Mouse (Mus musculus): ENCODE measurements at regions not wholly inside any gene's neighbourhood (a gene's known extent, or its start where the extent isn't known, plus 50 kb on each side); places are given as distances from the start of the nearest gene placed in this dataset.
A peak's percentile ranks its signal among the peaks of the same experiment; 100 is the strongest.

GRCm38 (mm10) chr4:90860854-90861253 lies 539.7 kb downstream of the Elavl2 start:
- TF ChIP-seq ZNF384 (IDR thresholded peaks at IDR 0.05; ENCODE audit: low read depth, low read length) (no peak), MAFK (IDR thresholded peaks at IDR 0.05; ENCODE audit: insufficient read depth, low read depth, low read length) (no peak), HCFC1 (IDR thresholded peaks at IDR 0.05; ENCODE audit: borderline replicate concordance, insufficient read depth, low read length) (no peak), CHD2 (IDR thresholded peaks at IDR 0.05; ENCODE audit: low read depth, low read length) (no peak), ZC3H11A (IDR thresholded peaks at IDR 0.05; ENCODE audit: borderline replicate concordance, low read depth, low read length) (no peak)
- in situ Hi-C loops (cut with MboI; ENCODE audit: low sequenced_read_pairs in 2 of 2, unreplicated experiment in 2 of 2) = no loop called here
- Histone ChIP-seq H3K4me1 (ENCODE audit: control insufficient read depth in 2 of 2, insufficient read depth in 2 of 2, low read length in 2 of 2, poor library complexity in 1 of 2) (no peaks in the 10 kb centered on the region), H3K9me3 (ENCODE audit: control insufficient read depth, insufficient read depth, low read depth, low read length) (no peaks in the 10 kb centered on the region), H3K36me3 (ENCODE audit: control insufficient read depth, insufficient read depth, low read length, poor library complexity, severe bottlenecking) (no peaks in the 10 kb centered on the region), H3K27ac (ENCODE audit: insufficient read depth, low read depth, low read length, poor library complexity, severe bottlenecking) (no peak overlapping the region), H3K9ac (ENCODE audit: insufficient read depth, low read depth, low read length, poor library complexity, severe bottlenecking) (no peak overlapping the region), H3K4me3 (ENCODE audit: insufficient read depth in 1 of 2, low read depth in 1 of 2, low read length in 2 of 2, poor library complexity in 1 of 2, severe bottlenecking in 1 of 2) (no peak overlapping the region)
- peak; percentile 42 for DNase-seq (ENCODE audit: low read depth, low spot score)

GRCm38 (mm10) chr4:90839804-90840203 lies 560.8 kb downstream of the Elavl2 start:
- in situ Hi-C loops (cut with MboI; ENCODE audit: low sequenced_read_pairs in 2 of 2, unreplicated experiment in 2 of 2) = no loop called here

GRCm38 (mm10) chr4:90799078-90799477 lies 580.5 kb downstream of the Zfp352 start:
- DNase-seq (ENCODE audit: low read depth, low spot score) = no peak
- no peak overlapping the region for H3K27ac ChIP-seq (ENCODE audit: insufficient read depth, low read depth, low read length, poor library complexity, severe bottlenecking)
- no peaks in the 10 kb centered on the region for H3K4me1 ChIP-seq (ENCODE audit: control insufficient read depth in 2 of 2, insufficient read depth in 2 of 2, low read length in 2 of 2, poor library complexity in 1 of 2)
- H3K9me3 ChIP-seq (ENCODE audit: control insufficient read depth, insufficient read depth, low read depth, low read length) = no peaks in the 10 kb centered on the region
- no peak overlapping the region for H3K9ac ChIP-seq (ENCODE audit: insufficient read depth, low read depth, low read length, poor library complexity, severe bottlenecking)
- H3K4me3 ChIP-seq (ENCODE audit: insufficient read depth in 1 of 2, low read depth in 1 of 2, low read length in 2 of 2, poor library complexity in 1 of 2, severe bottlenecking in 1 of 2) = no peak overlapping the region
- H3K36me3 ChIP-seq (ENCODE audit: control insufficient read depth, insufficient read depth, low read length, poor library complexity, severe bottlenecking) = no peaks in the 10 kb centered on the region
- TF ChIP-seq ZC3H11A (IDR thresholded peaks at IDR 0.05; ENCODE audit: borderline replicate concordance, low read depth, low read length) = no peak
- TF ChIP-seq ZNF384 (IDR thresholded peaks at IDR 0.05; ENCODE audit: low read depth, low read length) = no peak
- TF ChIP-seq CHD2 (IDR thresholded peaks at IDR 0.05; ENCODE audit: low read depth, low read length) = no peak
- no peak for TF ChIP-seq HCFC1 (IDR thresholded peaks at IDR 0.05; ENCODE audit: borderline replicate concordance, insufficient read depth, low read length)
- no peak for TF ChIP-seq MAFK (IDR thresholded peaks at IDR 0.05; ENCODE audit: insufficient read depth, low read depth, low read length)
- in situ Hi-C loops (cut with MboI; ENCODE audit: low sequenced_read_pairs in 2 of 2, unreplicated experiment in 2 of 2) = no loop called here

More at GRCm38 (mm10) chr4:90839804-90840203, 560.8 kb downstream of the Elavl2 start:
- H3K4me1 ChIP-seq (ENCODE audit: control insufficient read depth in 2 of 2, insufficient read depth in 2 of 2, low read length in 2 of 2, poor library complexity in 1 of 2) = no peaks in the 10 kb centered on the region
- no peak overlapping the region for H3K27ac ChIP-seq (ENCODE audit: insufficient read depth, low read depth, low read length, poor library complexity, severe bottlenecking)
- TF ChIP-seq CHD2 (IDR thresholded peaks at IDR 0.05; ENCODE audit: low read depth, low read length) (no peak), HCFC1 (IDR thresholded peaks at IDR 0.05; ENCODE audit: borderline replicate concordance, insufficient read depth, low read length) (no peak), ZNF384 (IDR thresholded peaks at IDR 0.05; ENCODE audit: low read depth, low read length) (no peak), ZC3H11A (IDR thresholded peaks at IDR 0.05; ENCODE audit: borderline replicate concordance, low read depth, low read length) (no peak), MAFK (IDR thresholded peaks at IDR 0.05; ENCODE audit: insufficient read depth, low read depth, low read length) (no peak)
- DNase-seq (ENCODE audit: low read depth, low spot score) = no peak
- no peaks in the 10 kb centered on the region for H3K36me3 ChIP-seq (ENCODE audit: control insufficient read depth, insufficient read depth, low read length, poor library complexity, severe bottlenecking)
- no peak overlapping the region for H3K4me3 ChIP-seq (ENCODE audit: insufficient read depth in 1 of 2, low read depth in 1 of 2, low read length in 2 of 2, poor library complexity in 1 of 2, severe bottlenecking in 1 of 2)
- H3K9me3 ChIP-seq (ENCODE audit: control insufficient read depth, insufficient read depth, low read depth, low read length) = no peaks in the 10 kb centered on the region
- no peak overlapping the region for H3K9ac ChIP-seq (ENCODE audit: insufficient read depth, low read depth, low read length, poor library complexity, severe bottlenecking)

- in situ Hi-C loops (cut with MboI; ENCODE audit: low sequenced_read_pairs in 2 of 2, unreplicated experiment in 2 of 2) = no loop called here
Observed at GRCm38 (mm10) chr4:90798637-90799036, 580.0 kb downstream of the Zfp352 start.

GRCm38 (mm10) chr4:90797472-90797871 lies 578.9 kb downstream of the Zfp352 start:
- Histone ChIP-seq H3K9ac (ENCODE audit: insufficient read depth, low read depth, low read length, poor library complexity, severe bottlenecking) (no peak overlapping the region), H3K27ac (ENCODE audit: insufficient read depth, low read depth, low read length, poor library complexity, severe bottlenecking) (no peak overlapping the region), H3K4me1 (ENCODE audit: control insufficient read depth in 2 of 2, insufficient read depth in 2 of 2, low read length in 2 of 2, poor library complexity in 1 of 2) (no peaks in the 10 kb centered on the region), H3K4me3 (ENCODE audit: insufficient read depth in 1 of 2, low read depth in 1 of 2, low read length in 2 of 2, poor library complexity in 1 of 2, severe bottlenecking in 1 of 2) (no peak overlapping the region), H3K36me3 (ENCODE audit: control insufficient read depth, insufficient read depth, low read length, poor library complexity, severe bottlenecking) (no peaks in the 10 kb centered on the region), H3K9me3 (ENCODE audit: control insufficient read depth, insufficient read depth, low read depth, low read length) (no peaks in the 10 kb centered on the region)
- in situ Hi-C loops (cut with MboI; ENCODE audit: low sequenced_read_pairs in 2 of 2, unreplicated experiment in 2 of 2) = no loop called here
- DNase-seq (ENCODE audit: low read depth, low spot score) = no peak
- TF ChIP-seq HCFC1 (IDR thresholded peaks at IDR 0.05; ENCODE audit: borderline replicate concordance, insufficient read depth, low read length) (no peak), CHD2 (IDR thresholded peaks at IDR 0.05; ENCODE audit: low read depth, low read length) (no peak), MAFK (IDR thresholded peaks at IDR 0.05; ENCODE audit: insufficient read depth, low read depth, low read length) (no peak), ZNF384 (IDR thresholded peaks at IDR 0.05; ENCODE audit: low read depth, low read length) (no peak), ZC3H11A (IDR thresholded peaks at IDR 0.05; ENCODE audit: borderline replicate concordance, low read depth, low read length) (no peak)

More at GRCm38 (mm10) chr4:90798637-90799036, 580.0 kb downstream of the Zfp352 start:
- Histone ChIP-seq H3K9me3 (ENCODE audit: control insufficient read depth, insufficient read depth, low read depth, low read length) (no peaks in the 10 kb centered on the region), H3K4me1 (ENCODE audit: control insufficient read depth in 2 of 2, insufficient read depth in 2 of 2, low read length in 2 of 2, poor library complexity in 1 of 2) (no peaks in the 10 kb centered on the region), H3K36me3 (ENCODE audit: control insufficient read depth, insufficient read depth, low read length, poor library complexity, severe bottlenecking) (no peaks in the 10 kb centered on the region), H3K9ac (ENCODE audit: insufficient read depth, low read depth, low read length, poor library complexity, severe bottlenecking) (no peak overlapping the region), H3K4me3 (ENCODE audit: insufficient read depth in 1 of 2, low read depth in 1 of 2, low read length in 2 of 2, poor library complexity in 1 of 2, severe bottlenecking in 1 of 2) (no peak overlapping the region), H3K27ac (ENCODE audit: insufficient read depth, low read depth, low read length, poor library complexity, severe bottlenecking) (no peak overlapping the region)
- TF ChIP-seq HCFC1 (IDR thresholded peaks at IDR 0.05; ENCODE audit: borderline replicate concordance, insufficient read depth, low read length) = no peak
- no peak for TF ChIP-seq MAFK (IDR thresholded peaks at IDR 0.05; ENCODE audit: insufficient read depth, low read depth, low read length)
- TF ChIP-seq ZNF384 (IDR thresholded peaks at IDR 0.05; ENCODE audit: low read depth, low read length) = no peak
- no peak for TF ChIP-seq CHD2 (IDR thresholded peaks at IDR 0.05; ENCODE audit: low read depth, low read length)
- no peak for TF ChIP-seq ZC3H11A (IDR thresholded peaks at IDR 0.05; ENCODE audit: borderline replicate concordance, low read depth, low read length)
- DNase-seq (ENCODE audit: low read depth, low spot score) = no peak
